Mouse (Mus musculus): ENCODE results near the gene Erf. TPM values are rescaled to one million over a fixed set of nuclear protein-coding genes. Genes with fewer than 3 reads are reported as not detected.

Erf gene
- total RNA-seq, 2 experiments from 2014 or later, result 5.6 to 6.9 TPM

DNA sequence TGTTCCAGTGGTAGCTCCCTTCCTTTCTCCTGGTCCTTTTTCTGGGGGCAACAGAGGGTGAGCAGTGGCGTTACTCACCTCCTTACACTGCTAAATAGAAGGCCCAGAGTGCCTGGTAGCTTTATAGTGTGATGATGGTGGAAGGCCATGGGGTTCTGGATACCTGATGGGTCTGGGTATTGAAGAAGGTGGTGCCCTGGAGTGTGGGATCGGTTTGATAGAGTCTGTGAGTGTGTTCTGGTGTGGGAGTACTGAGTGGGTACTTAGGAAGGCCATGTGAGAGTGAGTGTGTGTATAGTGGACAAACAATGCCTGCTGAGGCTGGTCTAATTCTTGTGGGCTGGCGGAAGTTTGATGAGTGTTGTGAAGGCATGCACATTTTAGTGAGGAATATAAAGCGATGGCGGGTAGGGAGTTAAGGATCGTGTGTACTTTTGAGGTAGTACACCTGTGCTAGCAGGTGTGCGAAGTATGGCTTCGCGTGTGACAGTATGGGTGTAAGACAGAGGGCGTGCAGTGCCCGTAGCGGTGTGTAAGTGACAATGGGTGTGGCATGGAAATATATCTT lies 30.7 kb upstream of the Erf start:
- ATAC-seq (replicated peaks; ENCODE audit: poor library complexity), result no peak; the same call in 1 of the 2 replicates

DNA sequence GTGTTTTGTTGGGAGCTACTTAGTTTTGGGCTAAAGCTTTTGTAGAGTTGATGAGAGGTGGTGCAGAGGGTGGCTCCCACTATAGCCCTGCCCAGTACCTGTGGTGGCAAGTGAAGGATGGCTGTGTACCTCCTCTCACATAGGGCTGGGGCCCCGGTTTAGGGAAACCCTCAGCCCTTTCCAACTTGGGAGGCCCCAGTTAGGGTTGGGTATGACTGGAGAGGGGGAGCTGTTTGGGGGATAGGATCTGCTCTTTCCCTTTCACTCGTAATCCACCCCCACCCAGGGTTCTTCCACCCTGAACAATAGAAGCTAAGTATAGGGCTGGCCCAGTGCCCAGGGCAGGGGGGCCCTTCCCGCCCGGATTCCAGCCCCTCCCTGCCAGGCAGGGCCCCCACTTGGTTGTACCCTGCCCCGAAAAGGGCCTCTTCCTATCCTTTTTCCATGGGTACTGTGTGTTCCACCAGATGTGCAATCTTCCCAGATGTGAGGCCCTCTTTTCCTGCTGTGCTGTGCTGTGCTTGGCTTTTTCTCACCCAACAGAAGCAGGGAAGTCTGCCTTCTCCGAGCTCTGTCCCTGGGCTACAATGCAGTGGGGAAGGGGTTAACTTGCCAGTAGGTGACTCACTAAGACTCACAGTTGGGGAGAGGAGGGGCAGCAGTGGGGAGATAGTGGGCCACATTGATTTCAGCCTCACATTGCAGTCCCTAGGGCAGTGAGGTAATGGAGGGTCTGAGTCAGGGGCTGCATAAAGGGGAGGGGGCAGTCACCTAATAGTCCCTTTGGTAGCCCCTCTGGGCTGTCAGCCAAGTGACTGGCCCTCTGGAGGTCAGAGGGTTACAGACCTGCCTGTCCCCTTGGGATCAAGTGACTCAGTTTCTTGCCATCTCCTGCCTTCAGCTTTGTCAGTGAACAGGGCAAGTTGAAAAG lies 29.6 kb upstream of the Erf start:
- ATAC-seq (replicated peaks; ENCODE audit: poor library complexity), result no peak

DNA sequence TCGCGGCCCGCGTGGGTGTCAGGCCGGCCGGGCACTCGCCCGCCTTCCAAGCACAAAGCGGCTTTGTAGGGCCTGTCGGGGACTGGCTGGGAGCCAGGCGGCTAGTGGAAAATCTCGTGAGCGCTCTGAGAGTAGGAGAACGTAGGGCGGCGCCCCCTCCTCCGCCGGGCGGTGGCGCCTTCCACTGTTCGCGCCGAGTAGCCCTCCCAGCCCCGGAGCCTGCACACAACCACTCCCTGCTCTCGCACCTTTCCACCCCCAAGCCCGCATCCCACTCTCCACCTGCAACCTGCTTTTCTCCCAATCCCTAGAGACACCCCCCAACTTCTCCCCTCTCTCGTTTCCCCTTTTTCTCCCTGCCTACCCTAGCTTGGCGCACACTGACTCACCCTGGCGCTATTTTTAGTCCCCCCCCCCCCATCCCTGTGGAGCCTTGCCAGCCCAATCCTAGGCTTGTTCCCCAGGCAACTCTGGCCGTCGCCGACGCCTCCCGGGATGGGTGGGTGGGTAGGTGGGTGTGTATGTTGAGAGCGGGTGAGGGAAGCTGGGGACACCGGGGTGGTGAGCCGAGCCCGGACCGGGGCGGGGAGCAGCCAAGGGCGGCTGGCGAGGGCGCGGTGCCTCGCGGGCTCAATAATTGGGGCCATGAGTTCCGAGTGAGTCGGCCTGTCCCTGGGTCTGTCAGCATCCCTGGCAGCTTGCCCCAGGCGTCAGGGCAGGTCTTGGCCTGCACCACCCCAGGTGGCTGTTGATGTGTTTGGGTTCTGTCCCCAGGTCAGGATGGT lies 28.7 kb upstream of the Erf start:
- ATAC-seq (replicated peaks; ENCODE audit: poor library complexity), result peak; percentile 4; the same call in 1 of the 2 replicates

DNA sequence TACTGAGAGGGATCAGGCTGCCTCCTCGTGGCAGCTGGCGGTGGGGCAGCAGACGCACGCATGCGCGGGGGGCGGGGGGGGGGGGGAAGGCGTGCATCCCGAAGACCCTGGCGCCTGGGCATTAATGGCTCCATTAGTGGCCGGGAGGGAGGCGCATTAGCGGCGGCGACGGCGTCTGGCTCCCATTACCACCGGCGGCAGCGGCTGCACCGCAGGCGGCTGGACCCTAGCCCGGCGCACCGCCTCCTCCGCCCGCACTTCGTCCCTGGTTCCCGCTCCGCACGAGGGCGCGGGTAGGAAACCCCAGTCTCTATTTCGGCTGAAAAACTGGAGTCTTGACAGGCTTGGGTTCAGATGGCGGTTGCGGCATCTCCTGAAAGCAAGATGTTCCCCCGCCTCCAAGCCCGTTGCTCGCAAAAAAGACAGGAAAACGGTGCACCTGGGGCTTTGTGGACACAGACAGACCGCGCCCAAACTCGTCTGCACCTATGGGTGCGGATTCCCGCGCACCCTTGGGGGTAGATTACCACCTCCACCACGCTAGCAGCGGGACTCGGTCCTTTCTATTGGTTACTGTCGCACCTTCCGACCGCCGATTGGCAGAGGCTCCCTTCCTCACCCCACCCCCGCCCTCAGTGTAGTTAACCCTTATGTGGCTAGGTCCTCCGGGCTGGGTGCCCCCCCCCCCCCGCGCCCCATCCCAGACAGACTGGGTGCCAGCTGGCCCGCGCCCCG lies 27.9 kb upstream of the Erf start:
- ATAC-seq (replicated peaks; ENCODE audit: poor library complexity), result peak; percentile 43

DNA sequence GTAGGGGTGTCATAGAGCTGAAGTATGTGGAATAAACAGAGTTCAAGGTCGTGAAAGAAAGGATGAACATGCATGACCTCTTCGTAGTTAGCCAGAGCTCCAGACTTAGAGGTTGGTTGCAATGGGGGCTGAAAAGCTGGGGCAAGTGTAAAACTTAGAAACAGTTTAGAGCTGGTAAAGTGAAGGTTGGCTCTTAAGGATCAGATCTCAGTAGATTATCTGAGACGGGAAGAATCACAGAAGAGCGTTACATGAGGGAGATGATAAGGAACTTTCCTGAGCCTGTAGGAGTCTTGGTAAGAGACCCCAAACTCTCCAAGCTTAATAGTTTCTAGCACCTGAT lies 27.4 kb upstream of the Erf start:
- no peak for ATAC-seq (replicated peaks; ENCODE audit: poor library complexity)

DNA sequence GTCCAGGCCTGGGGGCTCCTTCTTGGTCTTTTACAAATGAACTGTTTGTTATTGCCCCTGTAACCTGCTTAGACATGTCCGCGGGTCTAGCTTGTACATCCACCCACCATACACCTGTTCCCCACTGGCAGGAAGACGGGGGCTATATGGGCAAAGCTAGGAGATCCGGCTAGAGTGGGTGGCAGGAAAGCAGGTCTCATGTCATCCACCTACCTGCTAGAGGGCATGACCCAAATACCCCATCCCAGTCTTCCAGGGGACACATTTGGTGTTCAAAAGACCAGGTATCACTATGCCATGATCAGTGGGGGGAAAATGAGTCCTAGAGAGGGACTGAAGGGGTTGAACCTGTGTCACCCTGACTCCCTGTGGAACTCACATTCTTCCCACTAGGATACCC lies 26.8 kb upstream of the Erf start:
- no peak for ATAC-seq (replicated peaks; ENCODE audit: poor library complexity)

DNA sequence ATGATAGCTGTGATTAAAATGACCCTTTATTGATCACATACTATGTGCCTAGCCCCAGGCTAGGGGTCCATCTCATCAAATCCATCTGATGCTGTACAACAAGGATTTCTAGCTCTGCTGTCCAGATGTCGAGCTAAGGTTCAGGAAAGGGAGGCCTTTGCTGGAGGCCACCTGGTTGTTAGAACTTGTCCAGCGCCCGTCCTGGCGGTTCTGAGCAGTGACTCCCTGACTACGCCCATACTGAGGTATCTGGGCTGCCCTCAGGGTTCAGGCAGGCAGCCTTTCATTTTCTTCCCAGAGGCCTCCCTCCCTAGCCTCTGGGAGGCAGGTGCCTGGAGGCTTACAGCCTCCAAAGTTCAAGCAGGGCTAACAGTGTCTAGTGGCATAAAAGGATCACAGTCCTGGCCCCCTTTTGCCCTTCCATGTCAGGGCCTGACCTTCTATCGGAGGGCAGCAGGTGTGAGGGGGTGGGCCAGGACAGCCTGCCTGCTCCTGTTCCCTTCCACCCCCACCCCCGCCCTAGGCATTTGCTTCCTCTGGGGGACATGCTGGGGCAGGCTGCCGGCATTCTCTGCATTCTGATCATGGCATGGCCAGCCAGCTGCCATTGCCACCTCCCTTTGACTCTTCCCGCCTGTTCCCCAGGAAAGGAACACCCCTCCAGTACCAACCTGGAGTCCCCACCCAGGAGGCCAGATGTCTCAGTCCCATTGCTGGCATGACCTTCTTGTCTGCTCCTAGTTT lies 25.2 kb upstream of the Erf start:
- no peak for ATAC-seq (replicated peaks; ENCODE audit: poor library complexity)

DNA sequence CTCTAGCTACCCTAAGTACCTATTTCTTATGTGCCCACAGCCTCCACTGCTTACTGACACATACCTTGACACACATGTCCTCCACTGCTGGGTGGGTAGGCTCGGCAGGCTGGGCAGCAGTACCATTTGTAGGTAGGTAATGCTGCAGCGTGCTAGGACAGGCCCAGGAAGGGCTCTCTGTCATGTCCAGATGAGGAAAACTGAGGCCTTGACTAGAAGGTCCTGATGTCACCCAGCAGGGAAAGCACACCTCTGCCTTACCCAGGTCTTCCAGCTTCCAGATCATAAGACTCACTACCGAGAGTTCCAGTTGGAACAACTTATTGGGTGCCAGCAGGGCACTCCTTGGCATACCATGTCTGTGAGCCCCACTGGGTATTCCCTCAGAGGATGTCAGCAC lies 24.4 kb upstream of the Erf start:
- ATAC-seq (replicated peaks; ENCODE audit: poor library complexity), result no peak

DNA sequence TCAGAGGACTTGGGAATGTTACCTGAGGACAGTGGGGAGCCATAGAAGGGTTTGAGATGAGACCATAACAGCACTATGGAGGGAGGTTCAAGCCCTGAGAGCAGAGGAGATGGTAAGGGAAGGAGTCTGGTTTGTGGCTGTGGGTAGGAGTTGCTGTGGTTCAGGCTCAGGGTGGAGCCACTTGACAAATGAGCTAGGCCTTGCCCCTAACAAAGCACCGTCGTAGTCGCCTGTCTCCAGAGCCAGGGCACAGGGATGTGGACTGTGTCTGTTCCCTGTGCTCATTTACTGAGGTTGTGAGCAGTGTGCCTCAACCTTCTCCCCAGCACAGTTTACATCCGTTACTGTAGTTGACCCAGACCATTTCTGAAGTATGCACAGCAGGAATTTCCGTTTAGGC lies 24.0 kb upstream of the Erf start:
- ATAC-seq (replicated peaks; ENCODE audit: poor library complexity), result peak; percentile 45

DNA sequence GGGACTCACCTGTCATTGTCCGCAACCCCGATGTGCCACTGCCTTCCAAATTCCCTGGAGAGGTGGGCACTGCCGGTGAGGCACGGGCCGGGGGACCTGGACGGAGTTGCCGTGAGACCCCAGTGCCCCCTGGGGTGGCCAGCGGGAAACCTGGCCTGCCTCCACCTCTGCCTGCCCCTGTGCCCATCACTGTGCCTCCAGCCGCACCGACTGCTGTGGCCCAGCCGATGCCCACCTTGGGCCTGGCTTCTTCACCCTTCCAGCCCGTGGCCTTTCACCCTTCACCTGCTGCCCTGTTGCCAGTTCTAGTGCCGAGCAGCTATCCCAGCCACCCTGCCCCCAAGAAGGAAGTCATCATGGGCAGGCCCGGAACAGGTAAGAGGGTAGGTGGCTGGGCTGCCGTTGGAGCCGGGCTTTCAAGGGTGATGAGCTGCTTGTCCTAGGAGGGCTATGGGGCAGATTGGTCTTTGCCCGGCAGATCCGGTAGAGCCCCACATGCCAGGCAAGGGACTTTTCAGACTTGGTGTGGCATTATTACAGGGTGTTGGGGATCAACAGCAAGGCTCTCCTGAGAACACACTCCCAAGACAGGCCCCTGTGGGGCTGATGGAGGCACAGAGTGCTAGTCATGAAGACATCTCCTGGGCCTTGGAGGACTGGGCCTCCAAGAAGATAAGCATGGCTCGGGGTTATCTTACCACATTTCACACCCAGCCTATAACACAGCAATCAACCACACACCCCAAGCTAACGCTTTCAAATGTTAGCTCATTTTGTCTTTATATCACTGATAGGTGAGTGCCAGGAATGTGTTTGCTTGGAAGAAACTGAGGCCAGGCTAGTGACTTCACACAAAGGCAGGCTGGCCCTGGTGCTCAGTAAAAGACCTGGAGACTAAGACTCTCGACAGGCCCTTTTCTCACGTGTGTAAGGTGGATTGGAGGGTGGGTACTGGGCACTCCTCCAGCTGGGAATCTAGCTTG lies 23.0 kb upstream of the Erf start:
- ATAC-seq (replicated peaks; ENCODE audit: poor library complexity), result peak; percentile 49

DNA sequence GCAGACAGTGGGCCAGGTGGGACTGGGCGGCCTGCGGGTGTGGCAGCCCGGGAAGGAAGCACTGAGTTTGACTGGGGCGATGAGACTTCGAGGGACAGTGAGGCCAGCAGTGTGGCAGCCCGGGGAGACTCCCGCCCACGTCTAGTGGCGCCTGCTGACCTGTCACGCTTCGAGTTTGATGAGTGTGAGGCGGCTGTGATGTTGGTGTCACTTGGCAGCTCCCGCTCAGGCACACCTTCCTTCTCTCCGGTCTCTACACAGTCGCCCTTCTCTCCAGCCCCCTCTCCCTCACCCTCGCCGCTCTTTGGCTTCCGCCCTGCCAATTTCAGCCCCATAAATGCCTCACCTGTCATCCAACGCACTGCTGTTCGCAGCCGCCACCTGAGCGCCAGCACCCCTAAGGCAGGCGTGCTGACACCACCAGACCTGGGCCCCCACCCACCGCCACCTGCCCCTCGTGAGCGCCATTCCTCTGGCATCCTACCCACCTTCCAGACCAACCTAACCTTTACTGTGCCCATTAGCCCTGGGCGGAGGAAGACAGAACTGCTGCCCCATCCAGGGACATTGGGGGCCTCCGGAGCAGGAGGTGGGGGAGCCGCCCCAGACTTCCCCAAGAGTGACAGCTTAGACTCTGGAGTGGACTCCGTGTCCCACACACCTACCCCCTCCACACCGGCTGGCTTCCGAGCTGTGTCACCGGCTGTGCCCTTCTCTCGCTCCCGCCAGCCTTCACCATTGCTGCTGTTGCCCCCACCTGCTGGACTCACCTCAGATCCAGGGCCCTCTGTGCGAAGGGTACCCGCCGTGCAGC lies 22.1 kb upstream of the Erf start:
- no peak for ATAC-seq (replicated peaks; ENCODE audit: poor library complexity)

DNA sequence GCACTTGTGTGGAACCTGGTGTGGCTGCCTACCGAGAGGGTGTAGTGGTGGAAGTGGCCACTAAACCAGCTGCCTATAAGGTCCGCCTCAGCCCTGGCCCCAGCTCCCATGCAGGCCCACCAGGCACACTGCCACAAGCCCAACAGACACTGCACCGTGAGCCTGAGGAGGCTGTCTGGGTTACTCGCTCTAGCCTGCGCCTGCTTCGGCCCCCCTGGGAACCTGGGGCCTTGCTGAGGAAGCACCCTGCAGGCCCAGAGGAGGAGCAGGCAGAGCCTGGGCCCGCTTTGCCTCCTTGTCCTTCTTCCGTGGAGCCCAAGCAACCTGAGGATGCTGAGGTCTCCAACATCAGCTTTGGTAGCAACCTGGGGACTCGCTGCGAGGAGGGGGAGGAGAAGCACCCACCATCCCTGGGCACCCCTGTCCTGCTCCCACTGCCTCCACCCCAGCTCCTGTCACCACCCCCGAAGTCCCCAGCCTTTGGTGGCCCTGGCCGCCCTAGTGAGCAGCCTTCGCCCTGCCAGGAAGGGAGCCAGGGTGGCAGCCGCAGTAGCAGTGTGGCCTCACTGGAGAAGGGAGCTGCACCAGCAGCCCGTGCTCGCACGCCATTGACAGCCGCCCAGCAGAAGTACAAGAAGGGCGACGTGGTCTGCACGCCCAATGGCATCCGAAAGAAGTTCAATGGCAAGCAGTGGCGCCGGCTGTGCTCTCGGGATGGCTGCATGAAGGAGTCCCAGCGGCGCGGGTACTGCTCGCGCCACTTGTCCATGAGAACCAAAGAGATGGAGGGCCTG lies 21.3 kb upstream of the Erf start:
- no peak for ATAC-seq (replicated peaks; ENCODE audit: poor library complexity)

DNA sequence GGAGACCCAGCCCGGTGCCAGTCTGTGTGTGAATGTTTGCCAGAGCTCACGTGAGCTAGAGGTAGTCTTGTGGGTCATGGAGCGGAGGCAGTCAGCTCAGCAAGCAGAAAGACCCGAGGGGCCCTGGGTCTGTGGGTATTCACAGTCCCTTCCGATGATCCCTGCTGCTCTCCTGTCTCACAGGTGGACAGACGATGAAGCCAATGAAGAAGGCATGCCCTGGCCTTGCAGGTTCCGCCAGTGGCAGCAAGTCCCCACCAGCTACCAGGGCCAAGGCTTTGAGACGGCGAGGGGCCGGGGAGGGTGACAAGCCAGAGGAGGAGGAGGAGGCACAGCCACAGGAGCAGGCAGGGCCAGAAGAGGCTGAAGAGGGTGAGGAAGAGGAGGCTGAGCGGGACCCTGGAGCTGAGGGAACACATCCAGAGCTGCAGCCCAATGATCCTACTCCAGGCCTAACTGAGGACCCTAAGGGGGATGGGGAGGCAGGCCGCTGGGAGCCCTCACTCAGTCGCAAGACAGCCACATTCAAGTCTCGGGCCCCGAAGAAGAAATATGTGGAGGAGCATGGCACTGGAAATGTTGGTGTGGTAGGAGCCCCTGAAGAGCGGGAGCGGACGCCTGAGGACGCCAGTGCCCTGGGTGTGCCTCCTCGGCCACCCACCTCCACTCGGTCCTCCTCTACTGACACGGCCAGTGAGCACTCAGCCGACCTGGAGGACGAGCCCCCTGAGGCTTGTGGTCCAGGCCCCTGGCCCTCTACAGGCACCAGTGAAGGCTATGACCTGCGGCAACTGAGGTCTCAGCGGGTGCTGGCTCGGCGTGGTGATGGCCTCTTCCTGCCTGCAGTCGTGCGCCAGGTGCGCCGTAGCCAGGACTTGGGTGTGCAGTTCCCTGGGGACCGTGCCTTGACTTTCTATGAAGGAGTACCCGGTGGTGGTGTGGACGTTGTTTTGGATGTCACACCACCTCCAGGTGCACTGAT lies 20.4 kb upstream of the Erf start:
- ATAC-seq (replicated peaks; ENCODE audit: poor library complexity), result no peak

DNA sequence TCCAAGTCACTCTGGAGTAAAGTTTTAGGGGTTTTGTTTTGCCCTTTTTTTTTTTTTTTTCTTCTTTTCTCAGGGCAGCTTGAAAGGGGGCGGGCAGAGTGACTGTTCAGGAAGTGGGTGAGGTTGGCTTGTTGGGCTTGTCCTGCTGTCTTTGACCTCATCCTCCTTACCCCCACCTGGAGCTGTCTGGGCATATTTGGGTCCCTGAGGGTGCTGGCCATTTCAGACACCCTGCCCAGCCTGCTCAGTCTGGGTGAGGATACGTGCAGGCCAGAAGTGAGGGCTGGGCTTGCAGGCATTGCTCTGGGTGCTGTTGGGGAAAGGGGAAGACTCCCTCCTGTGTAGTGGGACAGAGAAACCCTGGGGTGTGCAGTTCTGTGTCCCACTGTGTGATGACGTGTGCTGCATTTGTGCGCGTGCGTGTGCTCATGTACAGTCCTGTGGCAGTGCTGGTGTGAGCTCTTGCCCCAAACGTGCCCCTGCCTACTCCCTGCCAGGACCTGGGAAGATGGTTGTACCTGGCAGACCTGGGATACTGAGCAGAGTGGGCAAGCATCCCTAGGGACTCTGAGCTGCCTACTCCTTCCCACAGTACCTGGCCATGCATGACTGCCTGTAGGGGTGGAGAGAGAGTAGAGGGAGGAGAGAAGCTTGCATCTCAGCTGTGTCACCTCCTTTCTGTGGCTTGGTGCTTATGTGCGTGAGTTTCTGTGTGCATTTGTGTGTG lies 19.1 kb upstream of the Erf start:
- no peak for ATAC-seq (replicated peaks; ENCODE audit: poor library complexity)

DNA sequence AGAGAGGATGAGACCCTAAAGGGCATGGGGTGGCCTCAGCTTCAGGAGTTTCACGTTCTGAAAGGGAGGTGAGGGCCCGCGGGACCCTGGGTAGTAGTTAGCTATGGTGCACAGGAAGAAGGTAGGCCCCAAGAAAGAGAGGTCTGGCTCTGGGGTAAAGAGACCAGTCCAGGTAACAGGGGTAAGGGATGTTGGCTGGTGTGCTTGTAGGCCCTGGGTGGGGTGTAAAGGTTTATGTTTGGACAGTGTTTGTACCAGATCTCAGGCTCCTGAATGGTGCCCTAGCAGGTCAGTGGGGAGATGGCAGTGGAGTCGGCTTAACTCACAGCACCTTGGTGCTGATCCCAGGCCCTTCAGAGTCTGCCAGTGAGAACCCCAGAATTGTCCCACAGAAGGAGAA lies 18.5 kb upstream of the Erf start:
- no peak for ATAC-seq (replicated peaks; ENCODE audit: poor library complexity)

DNA sequence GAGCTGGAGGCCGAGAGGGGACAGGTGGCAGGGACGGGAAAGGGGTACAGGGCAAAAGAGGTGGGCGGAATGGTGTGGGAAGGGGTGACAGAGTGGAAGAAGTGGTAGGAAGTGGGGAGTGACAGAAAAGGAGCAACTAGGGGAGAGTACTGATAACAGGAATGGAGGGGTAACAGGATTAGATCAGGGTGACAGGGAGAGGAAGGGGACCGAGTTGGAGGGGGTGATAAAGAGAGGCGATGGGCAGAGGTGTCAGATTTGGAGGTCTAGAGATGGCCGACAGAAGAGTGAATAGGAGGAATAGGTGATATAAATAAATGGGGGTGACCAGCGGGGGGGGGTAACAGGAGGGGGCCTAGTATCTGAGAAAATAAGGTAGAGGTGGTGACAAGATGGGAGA lies 18.0 kb upstream of the Erf start:
- ATAC-seq (replicated peaks; ENCODE audit: poor library complexity), result no peak

All from megakaryocyte progenitor cell, adult 5-6 weeks (primary cell).